Mouse (Mus musculus): ENCODE results near the gene Arhgap9. TPM values are rescaled to one million over a fixed set of nuclear protein-coding genes. Genes with fewer than 3 reads are reported as not detected.

Arhgap9 gene
- polyA plus RNA-seq, 1 experiment from 2014 or later = 0.81 TPM

GRCm38 (mm10) chr10:127286194-127286593, 35.6 kb upstream of the Arhgap9 start:
- Histone ChIP-seq H3K27me3 (replicated peaks; ENCODE audit: control insufficient read depth, insufficient read depth, low read length) (no peaks in the 10 kb centered on the region), H3K36me3 (ENCODE audit: control insufficient read depth, insufficient read depth, low read length) (peaks cover 40% of the 10 kb centered on the region), H3K4me3 (ENCODE audit: low read length) (no peak overlapping the region), H3K9me3 (ENCODE audit: control insufficient read depth, low read length) (no peaks in the 10 kb centered on the region), H3K27ac (ENCODE audit: low read depth, low read length) (no peak overlapping the region), H3K4me2 (ENCODE audit: low read length) (no peak overlapping the region; the same call in 1 of the 2 replicates), H3K9ac (ENCODE audit: low read depth, low read length) (peak overlapping the region; percentile 1; the same call in 1 of the 2 replicates), H3K4me1 (ENCODE audit: control insufficient read depth, insufficient read depth, low read depth, low read length) (peaks cover 31% of the 10 kb centered on the region)
- no peak for ATAC-seq
- WGBS = 60% methylated on average over 7 of the region's 7 CpGs

- no peaks in the 10 kb centered on the region for H3K9me3 ChIP-seq (ENCODE audit: control insufficient read depth, low read length)
- ATAC-seq = no peak
- 0 out of 2 replicates have a peak overlapping the region, but pooled peaks have one; percentile 3 for H3K4me3 ChIP-seq (ENCODE audit: low read length)
- 46% methylated on average over 7 of the region's 7 CpGs for WGBS
- peak overlapping the region; percentile 92 for H3K4me2 ChIP-seq (ENCODE audit: low read length)
- H3K4me1 ChIP-seq (ENCODE audit: control insufficient read depth, insufficient read depth, low read depth, low read length) = peaks cover 36% of the 10 kb centered on the region
- no peaks in the 10 kb centered on the region for H3K27me3 ChIP-seq (replicated peaks; ENCODE audit: control insufficient read depth, insufficient read depth, low read length)
- peaks cover 34% of the 10 kb centered on the region for H3K36me3 ChIP-seq (ENCODE audit: control insufficient read depth, insufficient read depth, low read length)
- H3K9ac ChIP-seq (ENCODE audit: low read depth, low read length) = peak overlapping the region; percentile 88
- H3K27ac ChIP-seq (ENCODE audit: low read depth, low read length) = no peak overlapping the region; the same call in 1 of the 2 replicates
Observed at GRCm38 (mm10) chr10:127286730-127287129, 35.0 kb upstream of the Arhgap9 start.

- Histone ChIP-seq H3K9me3 (ENCODE audit: control insufficient read depth, low read length) (no peaks in the 10 kb centered on the region), H3K27ac (ENCODE audit: low read depth, low read length) (peak overlapping the region; percentile 98), H3K9ac (ENCODE audit: low read depth, low read length) (peak overlapping the region; percentile 88), H3K4me2 (ENCODE audit: low read length) (peak overlapping the region; percentile 92), H3K4me3 (ENCODE audit: low read length) (peak overlapping the region; percentile 76), H3K36me3 (ENCODE audit: control insufficient read depth, insufficient read depth, low read length) (peaks cover 28% of the 10 kb centered on the region), H3K27me3 (replicated peaks; ENCODE audit: control insufficient read depth, insufficient read depth, low read length) (no peaks in the 10 kb centered on the region), H3K4me1 (ENCODE audit: control insufficient read depth, insufficient read depth, low read depth, low read length) (peaks cover 42% of the 10 kb centered on the region)
- ATAC-seq = no peak
- WGBS = 54% methylated on average over 15 of the region's 15 CpGs
Observed at GRCm38 (mm10) chr10:127287271-127287935, 34.4 kb upstream of the Arhgap9 start.

- Histone ChIP-seq H3K4me3 (ENCODE audit: low read length) (peak overlapping the region; percentile 76), H3K27me3 (replicated peaks; ENCODE audit: control insufficient read depth, insufficient read depth, low read length) (no peaks in the 10 kb centered on the region), H3K9me3 (ENCODE audit: control insufficient read depth, low read length) (no peaks in the 10 kb centered on the region), H3K9ac (ENCODE audit: low read depth, low read length) (peak overlapping the region; percentile 88), H3K36me3 (ENCODE audit: control insufficient read depth, insufficient read depth, low read length) (peaks cover 24% of the 10 kb centered on the region), H3K4me1 (ENCODE audit: control insufficient read depth, insufficient read depth, low read depth, low read length) (peaks cover 43% of the 10 kb centered on the region), H3K4me2 (ENCODE audit: low read length) (peak overlapping the region; percentile 92), H3K27ac (ENCODE audit: low read depth, low read length) (peak overlapping the region; percentile 98)
- WGBS = 0% methylated on average over 3 of the region's 3 CpGs
- ATAC-seq = no peak
Observed at GRCm38 (mm10) chr10:127287936-127288293, 33.8 kb upstream of the Arhgap9 start.

- peak overlapping the region; percentile 88 for H3K9ac ChIP-seq (ENCODE audit: low read depth, low read length)
- H3K36me3 ChIP-seq (ENCODE audit: control insufficient read depth, insufficient read depth, low read length) = peaks cover 19% of the 10 kb centered on the region
- 1% methylated on average over 18 of the region's 28 CpGs for WGBS
- H3K4me3 ChIP-seq (ENCODE audit: low read length) = peak overlapping the region; percentile 76
- peak overlapping the region; percentile 98 for H3K27ac ChIP-seq (ENCODE audit: low read depth, low read length)
- no peaks in the 10 kb centered on the region for H3K27me3 ChIP-seq (replicated peaks; ENCODE audit: control insufficient read depth, insufficient read depth, low read length)
- peak overlapping the region; percentile 92 for H3K4me2 ChIP-seq (ENCODE audit: low read length)
- H3K9me3 ChIP-seq (ENCODE audit: control insufficient read depth, low read length) = no peaks in the 10 kb centered on the region
- peaks cover 43% of the 10 kb centered on the region for H3K4me1 ChIP-seq (ENCODE audit: control insufficient read depth, insufficient read depth, low read depth, low read length)
- ATAC-seq = no peak
Observed at GRCm38 (mm10) chr10:127288328-127288799, 33.4 kb upstream of the Arhgap9 start.

- peak within 1 kb of the TSS; percentile 92 for H3K4me2 ChIP-seq (ENCODE audit: low read length)
- H3K27me3 ChIP-seq (replicated peaks; ENCODE audit: control insufficient read depth, insufficient read depth, low read length) = no peaks in the 10 kb centered on the region
- peaks cover 43% of the 10 kb centered on the region for H3K4me1 ChIP-seq (ENCODE audit: control insufficient read depth, insufficient read depth, low read depth, low read length)
- WGBS = 1% methylated on average over 19 of the region's 65 CpGs
- peak; percentile 6; the same call in 1 of the 2 replicates for ATAC-seq
- peak within 1 kb of the TSS; percentile 88 for H3K9ac ChIP-seq (ENCODE audit: low read depth, low read length)
- peak within 1 kb of the TSS; percentile 76 for H3K4me3 ChIP-seq (ENCODE audit: low read length)
- peaks cover 18% of the 10 kb centered on the region for H3K36me3 ChIP-seq (ENCODE audit: control insufficient read depth, insufficient read depth, low read length)
- peak within 1 kb of the TSS; percentile 98 for H3K27ac ChIP-seq (ENCODE audit: low read depth, low read length)
- H3K9me3 ChIP-seq (ENCODE audit: control insufficient read depth, low read length) = no peaks in the 10 kb centered on the region
Observed at GRCm38 (mm10) chr10:127288800-127289572, 32.8 kb upstream of the Arhgap9 start, which contains the start of gene Mbd6. Gene Mbd6, minus strand, starts transcription at chr10:127289018.

GRCm38 (mm10) chr10:127289573-127290191, 32.1 kb upstream of the Arhgap9 start:
- Histone ChIP-seq H3K27me3 (replicated peaks; ENCODE audit: control insufficient read depth, insufficient read depth, low read length) (no peaks in the 10 kb centered on the region), H3K4me1 (ENCODE audit: control insufficient read depth, insufficient read depth, low read depth, low read length) (peaks cover 43% of the 10 kb centered on the region), H3K4me3 (ENCODE audit: low read length) (peak overlapping the region; percentile 76), H3K4me2 (ENCODE audit: low read length) (peak overlapping the region; percentile 92), H3K36me3 (ENCODE audit: control insufficient read depth, insufficient read depth, low read length) (peaks cover 14% of the 10 kb centered on the region), H3K9me3 (ENCODE audit: control insufficient read depth, low read length) (no peaks in the 10 kb centered on the region), H3K9ac (ENCODE audit: low read depth, low read length) (peak overlapping the region; percentile 88), H3K27ac (ENCODE audit: low read depth, low read length) (peak overlapping the region; percentile 98)
- WGBS = 2% methylated on average over 15 of the region's 15 CpGs
- no peak for ATAC-seq

GRCm38 (mm10) chr10:127290307-127290929, 31.3 kb upstream of the Arhgap9 start:
- peak overlapping the region; percentile 98 for H3K27ac ChIP-seq (ENCODE audit: low read depth, low read length)
- peaks cover 11% of the 10 kb centered on the region for H3K36me3 ChIP-seq (ENCODE audit: control insufficient read depth, insufficient read depth, low read length)
- peak overlapping the region; percentile 79 for H3K9ac ChIP-seq (ENCODE audit: low read depth, low read length)
- peaks cover 43% of the 10 kb centered on the region for H3K4me1 ChIP-seq (ENCODE audit: control insufficient read depth, insufficient read depth, low read depth, low read length)
- H3K4me2 ChIP-seq (ENCODE audit: low read length) = peak overlapping the region; percentile 92
- H3K4me3 ChIP-seq (ENCODE audit: low read length) = peak overlapping the region; percentile 76
- H3K9me3 ChIP-seq (ENCODE audit: control insufficient read depth, low read length) = no peaks in the 10 kb centered on the region
- WGBS = under 1% methylated on average over 31 of the region's 47 CpGs
- H3K27me3 ChIP-seq (replicated peaks; ENCODE audit: control insufficient read depth, insufficient read depth, low read length) = no peaks in the 10 kb centered on the region
- ATAC-seq = peak; percentile 94

All from hindbrain, embryonic 16.5 days (tissue).